Mouse (Mus musculus) bone marrow macrophage, adult 2 months (primary cell): Measurements from ENCODE around the gene Hlf.

ENCODE experiments used
- CTCF ChIP-seq: IDR thresholded peaks from 2 replicates; pipeline ENCODE4 v1.5.1; 2012; ENCODE audit warnings: low read depth, mild to moderate bottlenecking, low read length, moderate library complexity
- POLR2A ChIP-seq: IDR thresholded peaks from 2 replicates; pipeline ENCODE4 v1.6.1; 2012; ENCODE audit warnings: mild to moderate bottlenecking, low read depth, low read length, borderline replicate concordance

DNA sequence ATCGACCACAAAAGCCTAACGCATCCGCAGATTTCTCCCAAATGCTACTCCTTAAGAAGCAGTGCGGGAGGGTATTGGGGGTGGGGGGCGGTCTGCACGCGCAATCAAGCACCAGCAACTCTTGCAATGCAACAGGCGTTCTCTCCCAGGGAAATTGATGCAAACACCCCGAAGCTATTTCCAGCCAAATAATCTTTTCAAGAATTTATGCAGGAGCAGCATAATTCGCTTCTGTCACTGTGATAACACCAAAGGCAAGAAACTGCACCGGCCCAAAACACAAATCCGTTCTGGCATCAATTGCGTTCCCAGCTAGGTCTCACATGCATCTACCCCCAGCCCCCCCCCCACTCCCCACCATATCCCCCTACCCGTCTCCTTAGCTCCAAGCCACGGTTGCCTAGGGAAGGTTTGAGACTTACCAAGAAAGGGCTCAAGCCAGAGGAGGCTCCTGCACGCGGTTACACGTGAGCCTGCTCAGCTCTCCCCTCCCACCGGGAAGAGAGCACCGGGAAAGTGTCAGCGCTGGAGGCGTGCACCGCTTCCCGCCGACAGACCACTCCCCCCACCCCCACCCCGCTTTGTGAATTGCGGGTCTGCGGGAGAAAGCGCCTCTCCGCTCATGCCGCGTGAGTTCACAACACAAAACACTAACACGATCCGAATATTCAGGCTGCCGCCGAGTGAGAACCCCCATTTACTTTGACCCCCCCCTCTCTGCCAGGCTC, 1.4 kb downstream of the Hlf start:
- TF ChIP-seq CTCF, result no peak
- no peak for TF ChIP-seq POLR2A
